Mouse (Mus musculus): ENCODE data around the gene Rtcb.

Gene Rtcb

DNA sequence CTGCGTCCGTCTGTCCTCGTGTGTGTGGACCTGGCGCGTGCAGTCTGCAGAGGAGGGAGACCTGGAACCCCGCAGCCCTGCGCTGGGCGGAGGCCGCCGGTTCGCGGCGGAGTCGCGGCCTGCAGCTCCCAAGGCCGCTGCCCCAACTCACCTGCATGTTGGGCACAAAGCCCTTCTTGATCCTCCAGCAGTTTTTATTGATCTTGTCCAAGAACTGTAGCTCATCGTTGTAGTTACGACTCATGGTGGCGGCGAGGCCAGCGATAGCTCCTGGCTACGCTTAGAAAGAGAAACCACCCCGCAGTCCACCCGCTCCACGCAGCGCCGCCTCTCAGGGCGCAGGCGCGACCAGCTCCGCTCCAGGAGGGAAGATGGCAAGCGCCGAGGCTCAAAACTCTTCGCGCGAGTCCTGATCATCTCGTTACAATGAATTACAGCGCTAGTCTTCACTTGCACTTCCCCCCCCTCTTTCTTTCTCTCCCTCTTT lies at the start of gene Rtcb:
Rtcb (minus strand) TSS at position 360 of the 487 bp plus-strand sequence.
- DNase-seq (ENCODE audit: low read depth, low spot score): peak; percentile 88

GRCm38 (mm10) chr10:86006455-86006854 lies 48.8 kb upstream of the Rtcb start:
- no peak for DNase-seq (ENCODE audit: low read depth, low spot score)

DNA sequence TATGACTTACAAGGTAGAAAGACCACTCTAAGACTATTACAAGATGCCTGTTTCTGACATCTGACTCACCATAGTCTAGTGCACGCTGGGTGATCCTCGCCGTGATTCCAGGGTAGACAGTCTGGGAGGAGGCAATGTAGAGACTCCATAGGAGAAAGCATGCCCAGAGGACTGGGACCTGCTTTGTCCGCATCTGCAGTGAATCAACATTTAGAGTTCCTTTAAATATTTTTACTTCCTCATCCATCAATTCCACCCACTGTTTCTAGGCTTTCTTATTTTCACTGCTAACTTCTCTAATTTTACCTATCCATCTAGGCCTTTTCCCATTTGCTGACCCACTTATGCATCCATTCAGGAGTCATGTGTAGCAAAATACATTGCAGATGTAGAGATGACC lies 42.8 kb upstream of the Rtcb start:
- no peak for DNase-seq (ENCODE audit: low read depth, low spot score)

- no peak for DNase-seq (ENCODE audit: low read depth, low spot score)
Observed at GRCm38 (mm10) chr10:85994543-85995104, 37.0 kb upstream of the Rtcb start.

- no peak for DNase-seq (ENCODE audit: low read depth, low spot score)
Observed at GRCm38 (mm10) chr10:85993836-85994235, 36.2 kb upstream of the Rtcb start.

DNA sequence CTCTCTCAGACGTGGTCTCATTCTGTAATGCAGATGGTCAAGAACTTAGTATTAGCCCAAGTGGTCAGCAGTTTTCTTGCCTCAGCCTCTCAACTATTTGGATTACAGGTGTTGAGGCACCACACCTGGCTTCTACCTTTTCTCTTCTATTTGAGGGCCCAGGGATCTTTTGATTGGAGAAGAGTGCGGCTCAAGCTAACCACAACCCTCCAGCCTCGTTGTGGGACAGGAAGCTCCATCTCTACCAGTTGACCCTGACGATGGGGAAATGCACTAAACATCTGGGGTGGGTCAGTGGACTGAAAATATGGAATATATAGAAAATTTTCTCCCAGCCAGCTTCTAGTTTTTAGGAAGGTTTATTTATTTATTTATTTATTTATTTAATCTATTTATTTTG lies 34.8 kb upstream of the Rtcb start:
- no peak for DNase-seq (ENCODE audit: low read depth, low spot score)

DNA sequence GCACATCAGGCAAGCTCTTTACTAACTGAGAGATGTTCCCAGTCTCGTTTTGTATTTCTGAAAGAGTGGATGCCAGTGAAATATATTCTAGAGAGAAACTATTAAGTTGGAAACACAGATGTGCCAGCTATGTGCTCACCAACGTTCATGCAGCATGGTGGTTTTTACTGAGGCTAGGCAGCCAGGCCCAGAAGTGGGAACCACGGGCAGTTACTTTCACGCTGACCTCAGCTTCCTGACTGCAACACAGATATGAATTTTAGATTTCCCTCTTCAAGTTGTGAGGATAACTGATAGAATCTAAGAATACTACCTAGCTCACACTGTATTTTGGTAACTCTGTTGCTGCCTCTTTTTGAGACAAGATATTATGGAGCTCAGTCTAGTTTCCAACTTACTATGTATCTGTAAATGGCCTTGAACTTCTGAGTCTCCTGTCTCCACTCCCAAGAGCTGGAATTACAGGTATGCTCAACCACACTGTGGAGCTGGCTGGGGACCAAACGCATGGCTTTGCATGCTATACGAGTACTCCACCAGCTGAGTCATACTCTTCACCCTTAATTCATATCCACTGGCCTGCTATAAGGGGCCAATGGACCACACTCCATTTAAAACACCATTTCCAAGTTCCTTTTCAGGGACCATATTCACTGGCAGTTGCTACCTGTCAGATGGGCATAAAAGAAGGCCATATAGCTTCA lies 31.9 kb upstream of the Rtcb start:
- no peak for DNase-seq (ENCODE audit: low read depth, low spot score)

GRCm38 (mm10) chr10:85972915-85973314 lies 15.3 kb upstream of the Rtcb start:
- DNase-seq (ENCODE audit: low read depth, low spot score): no peak

DNA sequence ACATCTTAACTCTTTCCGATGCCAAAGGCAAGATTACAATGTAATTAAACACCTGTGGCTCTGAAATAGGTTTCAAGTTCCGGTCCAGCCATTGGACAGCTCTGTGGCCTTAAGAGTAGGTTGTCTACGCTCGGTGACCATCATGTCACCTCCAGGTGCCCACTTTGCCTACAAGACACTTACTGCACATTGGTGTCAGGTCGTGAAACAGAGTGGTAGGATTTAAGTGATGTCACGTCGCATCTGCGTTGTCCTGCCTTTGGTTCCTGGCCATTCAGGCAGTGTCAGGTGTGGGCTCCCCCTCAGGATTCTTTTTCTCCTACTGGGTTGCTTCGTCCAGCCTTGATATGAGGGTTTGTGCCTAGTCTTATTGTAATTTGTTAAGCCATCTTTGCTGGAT lies 14.2 kb upstream of the Rtcb start:
- no peak for DNase-seq (ENCODE audit: low read depth, low spot score)

GRCm38 (mm10) chr10:85969894-85970620 lies 12.4 kb upstream of the Rtcb start:
- DNase-seq (ENCODE audit: low read depth, low spot score): no peak

GRCm38 (mm10) chr10:85968731-85969130 lies 11.1 kb upstream of the Rtcb start:
- DNase-seq (ENCODE audit: low read depth, low spot score): no peak

GRCm38 (mm10) chr10:85968157-85968634 lies 10.6 kb upstream of the Rtcb start:
- DNase-seq (ENCODE audit: low read depth, low spot score): peak; percentile 46

GRCm38 (mm10) chr10:85967411-85968156 lies 10.0 kb upstream of the Rtcb start:
- no peak for DNase-seq (ENCODE audit: low read depth, low spot score)

DNA sequence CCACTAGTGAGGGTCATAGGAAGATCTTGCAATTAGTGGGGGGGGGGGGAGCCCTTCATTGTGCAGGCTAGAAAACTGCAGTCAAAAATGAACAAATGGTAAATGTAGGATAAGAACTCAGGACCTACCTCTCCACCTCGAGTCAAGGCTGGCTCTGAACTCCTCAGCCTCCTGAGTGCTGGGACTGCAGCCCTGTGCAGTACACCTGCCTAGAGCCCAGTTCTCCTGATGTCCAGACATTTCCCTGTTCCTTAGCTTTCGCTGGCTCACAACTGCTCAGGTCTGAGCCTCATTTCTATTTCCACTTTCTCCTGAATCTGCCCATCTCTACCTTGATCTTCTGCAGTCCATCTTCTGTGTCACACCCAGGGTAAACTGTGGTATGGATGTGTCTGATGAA lies 8.9 kb upstream of the Rtcb start:
- DNase-seq (ENCODE audit: low read depth, low spot score): no peak

DNA sequence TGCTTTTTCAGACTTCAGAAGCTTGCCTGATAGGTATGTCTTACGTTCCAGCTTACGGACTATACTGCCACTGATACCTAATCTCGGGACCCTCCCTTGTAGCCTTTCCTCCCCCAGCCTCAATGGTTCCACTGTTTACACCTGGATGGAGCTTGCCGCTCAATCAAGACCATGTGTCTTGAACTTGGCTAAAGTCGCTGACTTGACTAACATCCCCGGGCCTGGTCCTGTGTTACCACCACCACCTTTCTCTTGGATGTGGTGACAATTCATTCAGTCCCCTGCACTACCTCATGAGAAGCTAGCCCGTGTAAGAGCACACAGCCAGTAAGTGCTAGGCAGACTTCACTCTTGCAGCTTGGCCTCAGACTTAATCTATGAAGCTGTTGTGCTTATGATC lies 6.7 kb upstream of the Rtcb start:
- no peak for DNase-seq (ENCODE audit: low read depth, low spot score)

- DNase-seq (ENCODE audit: low read depth, low spot score): no peak
Observed at GRCm38 (mm10) chr10:85962897-85963296, 5.3 kb upstream of the Rtcb start.

DNA sequence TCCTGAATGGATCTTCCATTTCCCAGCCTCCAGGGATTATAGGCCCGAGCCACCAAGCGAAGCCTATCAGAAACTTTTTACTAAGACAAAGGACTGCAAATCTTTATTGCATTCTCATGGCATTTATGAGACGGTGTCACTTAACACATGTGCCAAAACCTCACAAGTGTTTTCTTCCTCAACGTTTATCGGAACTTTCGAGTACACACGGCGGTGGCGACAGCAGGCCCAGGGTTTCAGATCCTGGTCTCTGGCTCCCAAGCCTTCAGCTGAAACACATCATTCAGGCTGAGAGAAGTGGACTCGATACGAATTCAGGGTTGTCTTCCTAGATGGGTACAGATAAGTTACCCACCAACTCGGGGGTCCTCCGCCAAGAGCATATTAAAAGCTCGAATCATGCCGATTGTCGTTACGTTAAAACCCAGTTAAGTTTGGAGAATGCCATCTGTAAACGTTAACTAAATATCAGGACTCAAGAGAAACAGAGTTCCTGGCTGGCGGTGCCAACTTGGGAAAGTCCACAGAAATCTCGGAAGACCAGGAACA lies 678 bp downstream of the Rtcb start:
- DNase-seq (ENCODE audit: low read depth, low spot score): no peak

DNA sequence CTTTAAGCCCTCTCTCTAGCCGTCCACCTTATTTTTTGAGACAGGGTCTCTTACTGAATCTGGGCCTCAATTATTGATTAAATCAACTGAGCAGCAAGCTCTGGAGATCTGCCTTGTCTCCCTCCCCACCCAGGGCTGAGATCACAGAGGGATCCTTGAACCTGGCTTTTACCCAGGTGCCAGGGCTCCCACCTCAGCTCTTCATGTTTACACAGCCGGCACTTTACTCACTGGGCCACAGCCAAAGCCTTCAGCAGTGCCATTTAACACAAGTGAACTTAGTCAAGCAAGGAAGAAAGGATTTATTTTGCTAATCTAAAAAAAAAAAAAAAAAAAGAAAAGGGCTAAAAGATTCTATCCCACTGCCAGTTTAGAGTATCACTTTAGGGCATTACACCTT lies 3.2 kb downstream of the Rtcb start:
- DNase-seq (ENCODE audit: low read depth, low spot score): no peak

- DNase-seq (ENCODE audit: low read depth, low spot score): no peak
Observed at GRCm38 (mm10) chr10:85953401-85953800, 4.2 kb downstream of the Rtcb start.

DNA sequence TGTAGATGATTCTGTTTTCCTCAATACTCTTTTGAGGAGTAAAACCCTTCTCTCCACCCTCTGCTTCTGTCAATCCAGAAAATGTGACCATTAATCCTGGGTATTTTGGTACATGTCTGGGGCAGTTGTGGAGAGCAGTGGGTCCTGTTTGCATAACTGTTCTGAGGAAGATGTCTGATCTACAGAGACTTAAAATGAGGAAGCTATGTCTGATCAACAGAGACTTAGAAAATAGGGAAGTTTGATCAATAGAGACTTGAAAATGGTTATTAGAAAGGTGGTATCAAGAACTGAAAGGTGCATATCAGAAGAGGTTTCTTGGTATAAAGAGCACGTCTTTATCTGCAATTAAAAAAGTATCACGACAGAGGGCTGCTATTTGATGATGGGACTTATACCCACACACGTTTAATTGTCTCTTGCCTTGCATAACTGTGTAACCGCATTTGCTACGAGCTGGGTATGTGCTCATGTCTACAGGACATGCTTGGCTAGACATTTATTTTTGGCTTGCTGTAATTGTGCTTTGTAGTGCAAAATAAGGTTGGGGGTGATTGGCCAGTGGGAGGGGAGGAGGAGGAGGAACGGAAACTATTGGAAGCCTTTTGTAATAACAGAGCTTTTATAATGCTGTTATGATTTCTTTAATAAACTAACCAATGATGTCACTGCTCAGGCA lies 5.7 kb downstream of the Rtcb start:
- no peak for DNase-seq (ENCODE audit: low read depth, low spot score)

Measured in skeletal muscle tissue, adult 2 months (tissue).